Mouse (Mus musculus) G1E (cell line): Measurements from ENCODE around the gene Mrpl2.

Experiments used
- CTCF ChIP-seq: IDR thresholded peaks from 2 replicates; pipeline ENCODE4 v1.5.1; 2012; ENCODE audit warnings: low read depth, low read length, inconsistent platforms, mixed read lengths
- GATA1 ChIP-seq: IDR thresholded peaks from 2 replicates; pipeline ENCODE4 v1.6.1; 2012; ENCODE audit warnings: borderline replicate concordance, low read length, inconsistent platforms, mixed read lengths
- GATA2 ChIP-seq: IDR thresholded peaks from 2 replicates; pipeline ENCODE4 v1.6.1; 2012; ENCODE audit warnings: low read depth, low read length, inconsistent platforms, borderline replicate concordance
- POLR2AphosphoS5 ChIP-seq: IDR thresholded peaks from 2 replicates; pipeline ENCODE4 v1.6.1; 2012; ENCODE audit warnings: low read depth, low read length, inconsistent platforms; ENCODE audit not compliant: insufficient replicate concordance
- TAL1 ChIP-seq: conservative IDR thresholded peaks from 2 replicates; pipeline ENCODE4 v1.6.1; 2012; ENCODE audit warnings: low read depth, low read length, inconsistent platforms, mixed read lengths

DNA sequence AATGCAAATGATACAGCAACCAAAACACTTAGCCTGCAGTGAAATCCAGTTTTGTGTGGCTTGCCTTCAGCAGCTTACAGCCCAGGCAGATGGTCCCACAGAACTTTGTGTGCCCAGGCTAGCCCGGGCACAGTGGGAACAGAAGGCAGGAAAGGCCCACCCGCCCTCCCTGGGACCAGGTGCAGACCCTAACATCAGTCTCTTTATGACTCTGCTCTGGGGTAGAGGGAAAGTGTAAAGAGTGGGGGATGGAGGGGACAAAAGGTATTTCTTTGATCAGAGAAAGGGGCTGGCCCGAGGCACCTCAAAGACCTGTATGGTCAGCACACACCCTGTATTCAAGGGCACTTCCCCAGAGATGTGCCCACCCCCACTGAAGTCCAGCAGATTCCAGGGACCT, 32.8 kb upstream of the Mrpl2 start:
- no peak for TF ChIP-seq CTCF
- TF ChIP-seq TAL1 = no peak
- TF ChIP-seq GATA1 = no peak
- TF ChIP-seq GATA2 = no peak
- TF ChIP-seq POLR2AphosphoS5 = no peak
